Mouse (Mus musculus) ovary, postnatal 14 days (tissue): ENCODE measurements around the gene Rptor.

Experiments used
- DNase-seq: peaks from one replicate; pipeline ENCODE4 v3.0.0; 2022; ENCODE audit warnings: low spot score

Gene Rptor

GRCm38 (mm10) chr11:119602763-119603526, at the start of gene Rptor:
Gene Rptor (plus strand): TSS chr11:119602905.
- DNase-seq: peak; percentile 99

- no peak for DNase-seq
These were observed 48.0 kb upstream of the Rptor start for GRCm38 (mm10) chr11:119554706-119555105.

GRCm38 (mm10) chr11:119555170-119555569, 47.5 kb upstream of the Rptor start:
- DNase-seq: no peak

- DNase-seq: no peak
These were observed 44.5 kb upstream of the Rptor start for GRCm38 (mm10) chr11:119557940-119558869.

- DNase-seq: no peak
These were observed 43.7 kb upstream of the Rptor start for GRCm38 (mm10) chr11:119558870-119559610.

- no peak for DNase-seq
These were observed 40.4 kb upstream of the Rptor start for GRCm38 (mm10) chr11:119562286-119562685.

GRCm38 (mm10) chr11:119563166-119563565, 39.5 kb upstream of the Rptor start:
- no peak for DNase-seq

GRCm38 (mm10) chr11:119564383-119564782, 38.3 kb upstream of the Rptor start:
- DNase-seq: no peak

GRCm38 (mm10) chr11:119565021-119565420, 37.7 kb upstream of the Rptor start:
- no peak for DNase-seq

GRCm38 (mm10) chr11:119565684-119566083, 37.0 kb upstream of the Rptor start:
- no peak for DNase-seq

GRCm38 (mm10) chr11:119566188-119566587, 36.5 kb upstream of the Rptor start:
- no peak for DNase-seq

GRCm38 (mm10) chr11:119572316-119573010, 30.2 kb upstream of the Rptor start:
- DNase-seq: no peak

- DNase-seq: no peak
These were observed 25.9 kb upstream of the Rptor start for GRCm38 (mm10) chr11:119576855-119577254.

- no peak for DNase-seq
These were observed 25.0 kb upstream of the Rptor start for GRCm38 (mm10) chr11:119577721-119578120.

GRCm38 (mm10) chr11:119586511-119586910, 16.2 kb upstream of the Rptor start:
- DNase-seq: no peak

GRCm38 (mm10) chr11:119587112-119587511, 15.6 kb upstream of the Rptor start:
- no peak for DNase-seq

GRCm38 (mm10) chr11:119589242-119589641, 13.5 kb upstream of the Rptor start:
- DNase-seq: no peak

- DNase-seq: no peak
These were observed 8.7 kb upstream of the Rptor start for GRCm38 (mm10) chr11:119593966-119594365.

GRCm38 (mm10) chr11:119598856-119599255, 3.8 kb upstream of the Rptor start:
- no peak for DNase-seq

- no peak for DNase-seq
These were observed 2.4 kb upstream of the Rptor start for GRCm38 (mm10) chr11:119600286-119600685.

GRCm38 (mm10) chr11:119602177-119602700, 466 bp upstream of the Rptor start:
- no peak for DNase-seq
